Mouse (Mus musculus): ENCODE results near the gene Ppfia3. TPM values are rescaled to one million over a fixed set of nuclear protein-coding genes. Genes with fewer than 3 reads are reported as not detected.

Ppfia3 gene
- polyA plus RNA-seq, 1 experiment from 2014 or later, result 3.7 TPM

DNA sequence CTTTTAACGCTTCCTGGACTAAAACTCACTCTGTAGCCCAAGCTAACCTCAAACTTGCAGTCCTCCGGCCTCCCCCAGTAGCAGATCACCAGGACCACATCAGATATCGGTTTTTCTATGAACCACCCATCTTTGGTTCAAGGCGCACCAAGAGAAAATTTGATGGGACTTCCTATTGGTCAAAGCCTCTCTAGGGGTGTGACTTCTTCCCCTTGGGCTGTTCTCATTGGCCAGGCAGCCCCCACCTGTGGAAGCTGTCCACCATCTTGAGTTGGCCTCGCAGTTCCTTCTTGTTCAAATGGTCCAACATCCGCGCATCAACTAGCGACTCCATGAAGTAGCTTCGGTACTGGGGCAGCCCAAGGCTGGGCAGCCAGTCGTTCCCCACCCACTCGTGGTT, 24.7 kb downstream of the Ppfia3 start:
- ATAC-seq (replicated peaks; ENCODE audit: insufficient number of reproducible peaks, low FRiP score, low TSS enrichment), result no peak
- Histone ChIP-seq H3K27ac (ENCODE audit: low read depth, low read length) (no peak overlapping the region), H3K4me2 (no peak overlapping the region), H3K9me3 (replicated peaks; ENCODE audit: control insufficient read depth, low read length) (no peaks in the 10 kb centered on the region), H3K4me3 (ENCODE audit: low read depth, low read length) (no peak overlapping the region), H3K9ac (ENCODE audit: low read depth, low read length) (no peak overlapping the region), H3K4me1 (ENCODE audit: control insufficient read depth, insufficient read depth, low read length) (peaks cover 29% of the 10 kb centered on the region), H3K27me3 (ENCODE audit: control insufficient read depth, insufficient read depth, low read length) (no peaks in the 10 kb centered on the region), H3K36me3 (ENCODE audit: control insufficient read depth, insufficient read depth, low read length) (no peaks in the 10 kb centered on the region)
- WGBS (ENCODE audit: insufficient replicate concordance), result 91% methylated on average over 11 of the region's 11 CpGs

DNA sequence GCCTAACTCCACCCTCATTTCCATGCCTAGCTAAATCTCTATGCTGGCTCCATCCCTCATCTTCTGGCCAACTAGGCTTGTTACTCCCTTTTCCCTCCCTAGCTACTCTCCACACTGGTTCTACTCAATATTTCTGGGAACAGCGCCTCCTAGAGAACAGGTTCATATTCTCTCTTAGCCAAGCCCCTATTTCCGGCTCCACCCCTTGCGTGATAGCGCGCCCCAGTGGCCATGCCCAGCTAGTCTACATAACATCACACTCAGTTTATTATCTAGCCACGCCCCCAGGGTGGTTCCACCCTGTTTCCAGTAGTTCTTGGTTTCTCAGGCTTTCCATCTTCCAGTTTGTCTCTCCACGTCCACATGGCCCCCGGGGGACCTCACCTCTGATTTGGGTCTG, 25.5 kb downstream of the Ppfia3 start:
- ATAC-seq (replicated peaks; ENCODE audit: insufficient number of reproducible peaks, low FRiP score, low TSS enrichment), result no peak
- Histone ChIP-seq H3K4me1 (ENCODE audit: control insufficient read depth, insufficient read depth, low read length) (peaks cover 29% of the 10 kb centered on the region), H3K4me3 (ENCODE audit: low read depth, low read length) (0 out of 2 replicates have a peak overlapping the region, but pooled peaks have one; percentile 54), H3K4me2 (peak overlapping the region; percentile 98), H3K9me3 (replicated peaks; ENCODE audit: control insufficient read depth, low read length) (no peaks in the 10 kb centered on the region), H3K36me3 (ENCODE audit: control insufficient read depth, insufficient read depth, low read length) (no peaks in the 10 kb centered on the region), H3K27me3 (ENCODE audit: control insufficient read depth, insufficient read depth, low read length) (no peaks in the 10 kb centered on the region), H3K9ac (ENCODE audit: low read depth, low read length) (no peak overlapping the region), H3K27ac (ENCODE audit: low read depth, low read length) (no peak overlapping the region)
- WGBS (ENCODE audit: insufficient replicate concordance), result 4% methylated on average over 8 of the region's 8 CpGs

DNA sequence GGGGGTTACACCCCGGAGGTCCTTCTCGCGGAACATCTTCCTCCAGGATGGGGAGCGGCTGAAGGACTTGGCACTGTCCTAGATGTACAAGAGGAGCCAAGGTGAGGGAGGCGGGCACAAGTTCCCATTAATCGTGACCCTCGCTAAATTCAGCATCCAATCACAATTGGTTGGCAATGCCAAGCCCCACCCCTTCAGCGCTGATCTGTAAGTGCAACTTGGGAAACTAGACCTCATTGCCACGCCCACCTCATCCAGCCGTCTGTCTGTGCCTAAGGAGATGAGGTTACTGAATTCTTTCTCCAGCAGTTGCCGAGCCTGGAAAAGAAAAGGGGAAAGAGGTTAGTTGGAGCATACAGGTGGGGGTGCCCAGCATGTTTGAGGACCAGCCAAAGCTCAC, 26.1 kb downstream of the Ppfia3 start:
- Histone ChIP-seq H3K36me3 (ENCODE audit: control insufficient read depth, insufficient read depth, low read length) (no peaks in the 10 kb centered on the region), H3K9me3 (replicated peaks; ENCODE audit: control insufficient read depth, low read length) (no peaks in the 10 kb centered on the region), H3K4me1 (ENCODE audit: control insufficient read depth, insufficient read depth, low read length) (peaks cover 30% of the 10 kb centered on the region), H3K4me2 (peak overlapping the region; percentile 98), H3K27ac (ENCODE audit: low read depth, low read length) (no peak overlapping the region), H3K4me3 (ENCODE audit: low read depth, low read length) (peak overlapping the region; percentile 54), H3K9ac (ENCODE audit: low read depth, low read length) (peak overlapping the region; percentile 78), H3K27me3 (ENCODE audit: control insufficient read depth, insufficient read depth, low read length) (no peaks in the 10 kb centered on the region)
- under 1% methylated on average over 11 of the region's 11 CpGs for WGBS (ENCODE audit: insufficient replicate concordance)
- ATAC-seq (replicated peaks; ENCODE audit: insufficient number of reproducible peaks, low FRiP score, low TSS enrichment), result no peak

DNA sequence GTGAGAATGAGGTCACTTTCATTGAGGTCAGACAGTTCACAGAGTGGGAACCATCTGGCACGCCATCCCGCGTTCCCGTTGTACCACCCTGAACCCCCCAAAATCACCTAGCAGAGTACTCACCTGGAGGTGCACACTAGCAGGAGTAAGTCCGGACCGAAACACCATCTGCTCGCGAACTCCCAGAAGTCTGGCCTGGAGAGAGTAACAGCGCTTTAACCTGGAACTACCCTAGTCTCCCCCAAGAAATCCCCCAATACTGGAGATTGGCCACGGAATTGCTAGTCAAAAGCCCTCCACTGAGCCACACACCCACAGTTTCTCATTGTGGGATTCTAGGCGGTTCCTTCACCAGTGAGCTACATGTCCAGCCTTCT, 26.8 kb downstream of the Ppfia3 start:
- peak overlapping the region; percentile 78 for H3K9ac ChIP-seq (ENCODE audit: low read depth, low read length)
- no peak overlapping the region for H3K27ac ChIP-seq (ENCODE audit: low read depth, low read length)
- H3K4me1 ChIP-seq (ENCODE audit: control insufficient read depth, insufficient read depth, low read length), result peaks cover 36% of the 10 kb centered on the region
- no peak for ATAC-seq (replicated peaks; ENCODE audit: insufficient number of reproducible peaks, low FRiP score, low TSS enrichment)
- H3K4me3 ChIP-seq (ENCODE audit: low read depth, low read length), result peak overlapping the region; percentile 54
- H3K9me3 ChIP-seq (replicated peaks; ENCODE audit: control insufficient read depth, low read length), result no peaks in the 10 kb centered on the region
- WGBS (ENCODE audit: insufficient replicate concordance), result 2% methylated on average over 11 of the region's 11 CpGs
- peak overlapping the region; percentile 98 for H3K4me2 ChIP-seq
- no peaks in the 10 kb centered on the region for H3K27me3 ChIP-seq (ENCODE audit: control insufficient read depth, insufficient read depth, low read length)
- no peaks in the 10 kb centered on the region for H3K36me3 ChIP-seq (ENCODE audit: control insufficient read depth, insufficient read depth, low read length)

DNA sequence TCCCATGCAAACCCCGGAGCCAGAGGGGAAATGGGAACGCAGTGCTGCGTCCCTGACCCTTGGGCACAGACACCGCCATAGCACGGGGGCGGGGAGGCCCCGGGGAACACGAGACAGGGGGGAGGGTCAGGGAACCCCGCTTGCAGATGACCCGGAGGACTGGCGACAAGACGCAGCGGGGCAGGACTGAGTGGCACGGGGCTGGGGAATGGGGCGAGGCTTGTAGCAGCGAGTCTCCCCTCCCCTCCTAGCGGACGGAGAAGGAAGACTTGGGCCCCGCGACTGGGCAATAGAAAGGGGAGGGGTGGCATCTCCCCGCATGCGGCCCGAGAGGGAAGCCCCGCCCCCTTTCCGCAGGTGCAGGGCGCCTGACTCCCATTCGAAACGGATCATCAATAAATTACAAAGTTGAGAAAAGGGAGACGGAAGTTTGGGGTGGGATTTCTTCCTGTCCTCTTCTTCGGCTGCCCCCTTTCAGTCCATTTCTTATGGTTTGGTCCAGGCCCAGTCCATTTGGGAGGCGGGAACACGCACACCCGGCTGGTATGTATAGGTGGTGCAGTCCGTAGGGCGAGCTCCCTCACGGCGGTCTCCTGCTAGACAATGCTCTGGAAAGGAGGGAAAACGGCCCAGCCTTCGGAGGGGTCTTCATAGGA, 27.3 kb downstream of the Ppfia3 start:
- H3K4me1 ChIP-seq (ENCODE audit: control insufficient read depth, insufficient read depth, low read length), result peaks cover 42% of the 10 kb centered on the region
- ATAC-seq (replicated peaks; ENCODE audit: insufficient number of reproducible peaks, low FRiP score, low TSS enrichment), result peak; percentile 69
- WGBS (ENCODE audit: insufficient replicate concordance), result under 1% methylated on average over 37 of the region's 39 CpGs

DNA sequence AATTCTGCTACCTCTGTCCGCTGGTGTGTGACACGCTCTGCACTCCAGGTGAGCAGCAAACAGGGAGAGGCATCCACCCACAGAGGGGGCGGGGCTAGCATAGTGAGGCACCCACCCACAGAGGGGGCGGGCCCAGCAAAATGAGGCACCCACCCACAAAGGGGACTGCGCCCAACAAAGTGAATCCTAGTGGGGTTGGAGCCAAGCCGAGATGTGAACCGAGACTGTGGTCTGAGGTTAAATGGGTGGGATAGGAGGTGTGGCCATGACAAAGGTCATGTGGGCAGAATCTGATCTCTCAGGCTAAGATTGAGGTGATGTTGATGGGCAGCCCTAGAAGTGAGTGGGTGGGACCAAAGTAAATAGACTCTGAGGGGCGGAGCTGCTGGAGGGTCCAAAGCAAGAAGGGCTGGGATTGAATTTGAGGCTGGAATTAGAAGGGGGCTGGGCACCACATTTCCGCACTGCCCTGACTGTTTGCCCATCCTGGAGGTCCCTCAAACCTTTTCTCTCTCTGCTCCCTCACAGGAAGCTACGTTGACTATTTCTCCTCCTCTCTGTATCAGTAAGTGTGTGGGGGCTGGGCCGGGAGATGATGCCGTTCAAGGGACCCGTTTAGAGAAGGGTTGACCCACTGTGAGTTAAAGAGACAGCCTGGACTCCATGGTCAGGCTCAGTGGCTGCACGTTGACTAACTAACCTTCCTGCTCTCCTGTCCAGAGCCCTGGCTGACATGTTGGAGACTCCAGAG, 28.5 kb downstream of the Ppfia3 start:
- 4% methylated on average over 14 of the region's 14 CpGs for WGBS (ENCODE audit: insufficient replicate concordance)
- Histone ChIP-seq H3K9ac (ENCODE audit: low read depth, low read length) (peak overlapping the region; percentile 40; the same call in 1 of the 2 replicates), H3K9me3 (replicated peaks; ENCODE audit: control insufficient read depth, low read length) (no peaks in the 10 kb centered on the region), H3K27ac (ENCODE audit: low read depth, low read length) (0 out of 2 replicates have a peak overlapping the region, but pooled peaks have one; percentile 22), H3K4me1 (ENCODE audit: control insufficient read depth, insufficient read depth, low read length) (peaks cover 48% of the 10 kb centered on the region), H3K4me2 (peak overlapping the region; percentile 98), H3K4me3 (ENCODE audit: low read depth, low read length) (peak overlapping the region; percentile 54), H3K27me3 (ENCODE audit: control insufficient read depth, insufficient read depth, low read length) (no peaks in the 10 kb centered on the region), H3K36me3 (ENCODE audit: control insufficient read depth, insufficient read depth, low read length) (no peaks in the 10 kb centered on the region)
- no peak for ATAC-seq (replicated peaks; ENCODE audit: insufficient number of reproducible peaks, low FRiP score, low TSS enrichment)

More for the DNA sequence above, 27.3 kb downstream of the Ppfia3 start:
- Histone ChIP-seq H3K27ac (ENCODE audit: low read depth, low read length) (0 out of 2 replicates have a peak overlapping the region, but pooled peaks have one; percentile 37), H3K4me2 (peak overlapping the region; percentile 98), H3K36me3 (ENCODE audit: control insufficient read depth, insufficient read depth, low read length) (no peaks in the 10 kb centered on the region), H3K9ac (ENCODE audit: low read depth, low read length) (peak overlapping the region; percentile 78), H3K27me3 (ENCODE audit: control insufficient read depth, insufficient read depth, low read length) (no peaks in the 10 kb centered on the region), H3K9me3 (replicated peaks; ENCODE audit: control insufficient read depth, low read length) (no peaks in the 10 kb centered on the region), H3K4me3 (ENCODE audit: low read depth, low read length) (peak overlapping the region; percentile 54)

DNA sequence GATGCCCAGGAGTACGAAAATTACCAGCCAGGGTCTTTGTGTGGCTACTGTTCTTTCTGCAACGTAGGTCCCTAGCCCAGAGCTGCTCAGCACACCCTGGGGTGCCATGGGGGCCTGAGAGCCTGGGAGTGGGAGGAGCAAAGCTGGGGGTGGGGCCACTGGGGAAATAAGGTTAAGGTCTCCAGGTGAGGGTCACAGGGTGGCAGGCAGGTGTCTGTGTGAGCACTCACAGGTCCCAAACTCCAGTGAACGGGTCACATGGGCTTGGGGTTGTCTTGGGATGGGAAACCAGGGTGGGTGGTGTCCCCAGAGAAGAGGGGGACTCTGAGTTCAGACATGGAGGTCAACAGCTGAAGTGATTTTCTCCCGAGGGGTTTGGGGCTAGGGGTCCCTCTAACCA, 29.4 kb downstream of the Ppfia3 start:
- 12% methylated on average over 4 of the region's 4 CpGs for WGBS (ENCODE audit: insufficient replicate concordance)
- no peak overlapping the region for H3K27ac ChIP-seq (ENCODE audit: low read depth, low read length)
- H3K9me3 ChIP-seq (replicated peaks; ENCODE audit: control insufficient read depth, low read length), result no peaks in the 10 kb centered on the region
- H3K4me3 ChIP-seq (ENCODE audit: low read depth, low read length), result peak overlapping the region; percentile 54
- ATAC-seq (replicated peaks; ENCODE audit: insufficient number of reproducible peaks, low FRiP score, low TSS enrichment), result no peak
- H3K9ac ChIP-seq (ENCODE audit: low read depth, low read length), result 0 out of 2 replicates have a peak overlapping the region, but pooled peaks have one; percentile 11
- no peaks in the 10 kb centered on the region for H3K36me3 ChIP-seq (ENCODE audit: control insufficient read depth, insufficient read depth, low read length)
- H3K4me2 ChIP-seq, result peak overlapping the region; percentile 98
- H3K4me1 ChIP-seq (ENCODE audit: control insufficient read depth, insufficient read depth, low read length), result peaks cover 54% of the 10 kb centered on the region
- H3K27me3 ChIP-seq (ENCODE audit: control insufficient read depth, insufficient read depth, low read length), result no peaks in the 10 kb centered on the region

DNA sequence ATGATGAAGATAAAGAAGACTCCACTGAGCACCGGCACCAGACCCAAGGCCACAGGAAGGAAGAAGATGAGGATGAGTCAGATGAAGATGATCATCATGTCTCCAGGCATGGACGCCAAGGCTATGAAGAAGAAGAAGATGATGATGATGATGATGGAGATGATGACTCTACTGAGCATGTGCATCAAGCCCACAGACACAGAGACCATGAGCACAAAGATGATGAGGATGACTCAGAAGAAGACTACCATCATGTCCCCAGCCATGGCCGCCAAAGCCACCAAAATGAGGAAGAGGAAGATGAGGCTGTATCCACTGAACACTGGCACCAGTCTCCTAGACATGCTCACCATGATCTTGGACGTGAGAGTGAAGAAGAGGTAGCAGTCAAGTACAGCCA, 30.5 kb downstream of the Ppfia3 start:
- no peak overlapping the region for H3K9ac ChIP-seq (ENCODE audit: low read depth, low read length)
- H3K27me3 ChIP-seq (ENCODE audit: control insufficient read depth, insufficient read depth, low read length), result no peaks in the 10 kb centered on the region
- H3K27ac ChIP-seq (ENCODE audit: low read depth, low read length), result no peak overlapping the region
- H3K9me3 ChIP-seq (replicated peaks; ENCODE audit: control insufficient read depth, low read length), result no peaks in the 10 kb centered on the region
- H3K4me3 ChIP-seq (ENCODE audit: low read depth, low read length), result no peak overlapping the region
- H3K4me1 ChIP-seq (ENCODE audit: control insufficient read depth, insufficient read depth, low read length), result peaks cover 60% of the 10 kb centered on the region
- H3K4me2 ChIP-seq, result no peak overlapping the region
- WGBS (ENCODE audit: insufficient replicate concordance), result 83% methylated on average over 4 of the region's 4 CpGs
- H3K36me3 ChIP-seq (ENCODE audit: control insufficient read depth, insufficient read depth, low read length), result no peaks in the 10 kb centered on the region
- no peak for ATAC-seq (replicated peaks; ENCODE audit: insufficient number of reproducible peaks, low FRiP score, low TSS enrichment)

Data from heart, embryonic 11.5 days (tissue).